Mouse (Mus musculus): ENCODE measurements around the gene Kcna5. TPM values are rescaled to one million over a fixed set of nuclear protein-coding genes. Genes with fewer than 3 reads are reported as not detected.
A peak's percentile ranks its signal among the peaks of the same experiment; 100 is the strongest.

The Kcna5 gene
- polyA plus RNA-seq, 1 experiment = not detected

DNA sequence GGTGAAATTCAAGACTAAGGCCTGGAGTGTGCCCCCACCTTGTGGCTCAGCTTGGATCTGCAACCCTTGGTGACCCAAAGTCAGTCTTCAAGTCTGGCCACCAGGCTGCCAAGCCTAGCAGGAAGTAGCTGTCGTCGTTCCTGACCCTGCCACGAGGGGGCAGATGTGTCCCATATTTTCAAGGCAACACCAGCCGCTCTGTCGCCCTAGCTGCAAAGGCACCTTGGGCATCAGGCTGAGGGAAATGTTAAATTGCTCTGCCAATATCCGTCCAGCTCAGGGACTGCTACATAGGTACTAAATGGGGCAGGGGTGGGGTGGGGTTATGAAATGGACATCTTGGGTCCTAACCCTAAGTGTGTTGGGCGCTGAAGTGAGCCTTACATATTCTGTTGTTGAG, 28.7 kb upstream of the Kcna5 start:
- Histone ChIP-seq H3K27me3 (ENCODE audit: control insufficient read depth, insufficient read depth, insufficient read length) (no peaks in the 10 kb centered on the region), H3K79me2 (ENCODE audit: control insufficient read depth, insufficient read depth) (no peaks in the 10 kb centered on the region), H3K4me3 (ENCODE audit: insufficient read depth, poor library complexity, severe bottlenecking) (no peak overlapping the region), H3K79me3 (ENCODE audit: low read depth) (no peaks in the 10 kb centered on the region), H3ac (ENCODE audit: control insufficient read depth, insufficient read length, low read depth) (no peak overlapping the region), H3K36me3 (ENCODE audit: control insufficient read depth, insufficient read depth) (no peaks in the 10 kb centered on the region)
- no peak for TF ChIP-seq FOSL1 (IDR thresholded peaks at IDR 0.05; ENCODE audit: insufficient read depth, low read length, poor library complexity, severe bottlenecking)
- TF ChIP-seq CTCF (IDR thresholded peaks at IDR 0.05; ENCODE audit: control insufficient read depth, insufficient read depth, insufficient read length) = peak; percentile 94
- TF ChIP-seq MYOG (IDR thresholded peaks at IDR 0.05; ENCODE audit: control insufficient read depth, extremely low read depth, insufficient read length) = no peak
- peak; percentile 5 for TF ChIP-seq MYOD1 (IDR thresholded peaks at IDR 0.05; ENCODE audit: control insufficient read depth, insufficient read length, low read depth)
- no peak for TF ChIP-seq CEBPB (IDR thresholded peaks at IDR 0.05; ENCODE audit: low read depth)
- no peak for TF ChIP-seq MAX (IDR thresholded peaks at IDR 0.05)
- TF ChIP-seq USF1 (IDR thresholded peaks at IDR 0.05; ENCODE audit: low read depth) = no peak

DNA sequence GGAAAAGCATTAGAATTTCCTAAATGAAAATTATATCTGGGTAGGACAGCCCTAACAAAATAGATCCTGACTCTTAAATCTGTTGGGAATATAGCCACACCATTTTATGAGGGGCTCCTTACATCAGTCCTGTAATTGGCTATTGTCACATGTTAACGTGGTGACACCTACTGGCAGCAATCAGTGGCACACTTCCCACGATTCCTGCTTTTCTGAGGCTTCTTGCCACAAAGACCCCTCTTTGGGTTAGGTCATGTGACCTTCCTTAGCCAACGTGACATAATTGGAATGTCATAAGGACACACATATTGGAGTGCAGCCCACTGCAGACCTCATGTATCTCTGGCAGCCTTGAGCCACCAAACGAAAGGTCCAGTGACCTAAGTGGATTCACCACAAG, 26.5 kb upstream of the Kcna5 start:
- H3K79me2 ChIP-seq (ENCODE audit: control insufficient read depth, insufficient read depth) = no peaks in the 10 kb centered on the region
- TF ChIP-seq MAX (IDR thresholded peaks at IDR 0.05) = no peak
- no peaks in the 10 kb centered on the region for H3K27me3 ChIP-seq (ENCODE audit: control insufficient read depth, insufficient read depth, insufficient read length)
- no peaks in the 10 kb centered on the region for H3K79me3 ChIP-seq (ENCODE audit: low read depth)
- no peaks in the 10 kb centered on the region for H3K36me3 ChIP-seq (ENCODE audit: control insufficient read depth, insufficient read depth)
- H3K4me3 ChIP-seq (ENCODE audit: insufficient read depth, poor library complexity, severe bottlenecking) = no peak overlapping the region
- no peak overlapping the region for H3ac ChIP-seq (ENCODE audit: control insufficient read depth, insufficient read length, low read depth)

DNA sequence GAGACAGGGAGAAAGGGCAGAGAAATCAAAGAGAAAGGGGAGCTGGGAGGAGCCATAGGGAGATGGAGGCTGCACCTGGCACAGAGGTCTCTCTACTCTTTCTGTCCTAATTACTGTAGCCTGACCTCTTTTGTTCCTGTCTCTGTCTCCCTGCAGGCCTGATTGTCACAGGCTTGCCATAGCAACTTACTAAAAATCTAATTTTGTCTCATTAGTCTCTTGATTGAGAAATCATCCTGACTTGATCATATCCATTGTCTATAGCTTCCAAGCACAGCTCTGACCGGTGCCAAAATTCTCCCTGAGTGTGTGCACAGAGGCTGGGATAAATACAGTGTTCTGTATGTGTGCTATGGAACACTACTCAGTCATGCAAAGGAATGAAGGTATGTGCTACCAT, 25.5 kb upstream of the Kcna5 start:
- no peak overlapping the region for H3K4me3 ChIP-seq (ENCODE audit: insufficient read depth, poor library complexity, severe bottlenecking)
- no peaks in the 10 kb centered on the region for H3K36me3 ChIP-seq (ENCODE audit: control insufficient read depth, insufficient read depth)
- TF ChIP-seq MYOD1 (IDR thresholded peaks at IDR 0.05; ENCODE audit: control insufficient read depth, insufficient read length, low read depth) (no peak), FOSL1 (IDR thresholded peaks at IDR 0.05; ENCODE audit: insufficient read depth, low read length, poor library complexity, severe bottlenecking) (no peak), CTCF (IDR thresholded peaks at IDR 0.05; ENCODE audit: control insufficient read depth, insufficient read depth, insufficient read length) (no peak), MYOG (IDR thresholded peaks at IDR 0.05; ENCODE audit: control insufficient read depth, extremely low read depth, insufficient read length) (no peak), MAX (IDR thresholded peaks at IDR 0.05) (no peak), CEBPB (IDR thresholded peaks at IDR 0.05; ENCODE audit: low read depth) (no peak), USF1 (IDR thresholded peaks at IDR 0.05; ENCODE audit: low read depth) (no peak)
- H3ac ChIP-seq (ENCODE audit: control insufficient read depth, insufficient read length, low read depth) = no peak overlapping the region
- no peaks in the 10 kb centered on the region for H3K79me3 ChIP-seq (ENCODE audit: low read depth)
- peaks cover 5% of the 10 kb centered on the region for H3K27me3 ChIP-seq (ENCODE audit: control insufficient read depth, insufficient read depth, insufficient read length)
- no peaks in the 10 kb centered on the region for H3K79me2 ChIP-seq (ENCODE audit: control insufficient read depth, insufficient read depth)

DNA sequence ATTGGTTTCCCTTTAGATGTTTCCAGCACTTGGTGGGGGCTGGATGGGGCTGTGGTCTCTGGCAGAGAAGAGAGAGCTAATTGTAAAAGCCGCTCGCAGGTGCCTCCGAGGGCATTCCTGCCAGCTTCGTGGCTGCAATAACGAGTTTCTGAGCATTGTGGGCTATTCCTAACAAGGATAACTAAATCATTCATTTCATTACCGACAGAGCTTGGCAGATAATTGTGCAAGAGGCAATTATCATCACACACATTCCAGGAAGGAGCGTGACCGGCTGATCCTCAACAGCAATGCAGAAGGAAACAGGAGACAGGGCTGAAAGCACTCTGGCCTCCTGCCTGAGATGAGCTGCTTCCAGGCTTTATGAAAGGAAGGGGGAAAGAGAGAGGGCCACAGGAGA, 24.8 kb upstream of the Kcna5 start:
- peaks cover 10% of the 10 kb centered on the region for H3K27me3 ChIP-seq (ENCODE audit: control insufficient read depth, insufficient read depth, insufficient read length)
- H3K36me3 ChIP-seq (ENCODE audit: control insufficient read depth, insufficient read depth) = no peaks in the 10 kb centered on the region
- H3K79me3 ChIP-seq (ENCODE audit: low read depth) = no peaks in the 10 kb centered on the region
- H3K79me2 ChIP-seq (ENCODE audit: control insufficient read depth, insufficient read depth) = no peaks in the 10 kb centered on the region
- H3K4me3 ChIP-seq (ENCODE audit: insufficient read depth, poor library complexity, severe bottlenecking) = no peak overlapping the region
- no peak for TF ChIP-seq CTCF (IDR thresholded peaks at IDR 0.05; ENCODE audit: control insufficient read depth, insufficient read depth, insufficient read length)
- TF ChIP-seq MYOD1 (IDR thresholded peaks at IDR 0.05; ENCODE audit: control insufficient read depth, insufficient read length, low read depth) = no peak
- no peak for TF ChIP-seq MAX (IDR thresholded peaks at IDR 0.05)
- no peak for TF ChIP-seq MYOG (IDR thresholded peaks at IDR 0.05; ENCODE audit: control insufficient read depth, extremely low read depth, insufficient read length)
- no peak for TF ChIP-seq CEBPB (IDR thresholded peaks at IDR 0.05; ENCODE audit: low read depth)
- TF ChIP-seq USF1 (IDR thresholded peaks at IDR 0.05; ENCODE audit: low read depth) = no peak
- TF ChIP-seq FOSL1 (IDR thresholded peaks at IDR 0.05; ENCODE audit: insufficient read depth, low read length, poor library complexity, severe bottlenecking) = no peak
- H3ac ChIP-seq (ENCODE audit: control insufficient read depth, insufficient read length, low read depth) = no peak overlapping the region

DNA sequence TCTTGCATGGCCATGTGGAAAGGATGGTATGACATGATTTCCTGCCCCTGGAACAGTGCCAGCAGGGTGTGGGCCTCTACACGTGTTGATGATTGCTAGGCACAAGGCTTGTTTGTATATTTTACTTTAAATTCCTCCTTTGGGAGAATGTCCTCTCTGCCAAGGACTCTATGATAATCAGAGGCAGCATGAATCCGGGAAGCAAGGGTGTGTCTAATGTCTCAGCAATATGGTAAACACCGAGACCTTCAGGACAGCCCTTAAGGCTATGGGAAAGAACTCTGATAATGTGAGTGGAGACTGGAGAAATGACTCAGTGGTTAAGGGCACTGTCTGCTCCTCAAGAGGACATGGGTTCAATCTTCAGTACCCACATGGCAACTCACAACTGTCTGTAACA, 23.1 kb upstream of the Kcna5 start:
- Histone ChIP-seq H3K79me2 (ENCODE audit: control insufficient read depth, insufficient read depth) (no peaks in the 10 kb centered on the region), H3K36me3 (ENCODE audit: control insufficient read depth, insufficient read depth) (no peaks in the 10 kb centered on the region), H3K4me3 (ENCODE audit: insufficient read depth, poor library complexity, severe bottlenecking) (no peak overlapping the region), H3K79me3 (ENCODE audit: low read depth) (no peaks in the 10 kb centered on the region), H3K27me3 (ENCODE audit: control insufficient read depth, insufficient read depth, insufficient read length) (peaks cover 28% of the 10 kb centered on the region), H3ac (ENCODE audit: control insufficient read depth, insufficient read length, low read depth) (no peak overlapping the region)
- no peak for TF ChIP-seq CEBPB (IDR thresholded peaks at IDR 0.05; ENCODE audit: low read depth)
- no peak for TF ChIP-seq MYOG (IDR thresholded peaks at IDR 0.05; ENCODE audit: control insufficient read depth, extremely low read depth, insufficient read length)
- no peak for TF ChIP-seq MAX (IDR thresholded peaks at IDR 0.05)

DNA sequence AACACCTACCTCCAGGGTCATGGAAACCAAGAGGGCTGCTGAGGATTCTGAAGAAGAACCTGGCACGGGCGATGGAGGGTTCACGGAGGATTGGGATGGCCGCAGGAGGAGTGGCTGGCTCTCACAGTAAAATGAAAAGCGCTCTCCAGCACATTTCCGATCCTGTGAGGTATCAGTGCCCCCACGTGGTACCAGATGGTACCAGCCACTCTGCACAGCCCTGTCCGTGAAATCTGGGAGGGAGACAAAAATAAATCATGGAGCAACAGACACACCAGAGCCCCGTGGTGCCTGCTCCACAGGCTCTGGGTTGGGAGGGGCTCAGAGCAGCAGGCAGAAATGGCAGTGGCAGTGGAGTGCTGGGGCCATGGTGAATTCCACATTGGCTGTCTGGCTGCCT, 18.6 kb upstream of the Kcna5 start:
- Histone ChIP-seq H3K4me3 (ENCODE audit: insufficient read depth, poor library complexity, severe bottlenecking) (no peak overlapping the region), H3ac (ENCODE audit: control insufficient read depth, insufficient read length, low read depth) (no peak overlapping the region), H3K27me3 (ENCODE audit: control insufficient read depth, insufficient read depth, insufficient read length) (peaks cover 45% of the 10 kb centered on the region), H3K79me3 (ENCODE audit: low read depth) (no peaks in the 10 kb centered on the region), H3K36me3 (ENCODE audit: control insufficient read depth, insufficient read depth) (no peaks in the 10 kb centered on the region), H3K79me2 (ENCODE audit: control insufficient read depth, insufficient read depth) (no peaks in the 10 kb centered on the region)
- TF ChIP-seq FOSL1 (IDR thresholded peaks at IDR 0.05; ENCODE audit: insufficient read depth, low read length, poor library complexity, severe bottlenecking) = no peak
- no peak for TF ChIP-seq MYOG (IDR thresholded peaks at IDR 0.05; ENCODE audit: control insufficient read depth, extremely low read depth, insufficient read length)
- no peak for TF ChIP-seq CTCF (IDR thresholded peaks at IDR 0.05; ENCODE audit: control insufficient read depth, insufficient read depth, insufficient read length)
- no peak for TF ChIP-seq USF1 (IDR thresholded peaks at IDR 0.05; ENCODE audit: low read depth)
- no peak for TF ChIP-seq CEBPB (IDR thresholded peaks at IDR 0.05; ENCODE audit: low read depth)
- no peak for TF ChIP-seq MAX (IDR thresholded peaks at IDR 0.05)
- no peak for TF ChIP-seq MYOD1 (IDR thresholded peaks at IDR 0.05; ENCODE audit: control insufficient read depth, insufficient read length, low read depth)

Data from C2C12 (cell line).